Mouse (Mus musculus) thymus, postnatal 14 days (tissue): Measurements from ENCODE around the gene Ptrh1.

Experiments
- DNase-seq: peaks from one replicate; pipeline ENCODE4 v3.0.0; 2021

Gene Ptrh1

DNA sequence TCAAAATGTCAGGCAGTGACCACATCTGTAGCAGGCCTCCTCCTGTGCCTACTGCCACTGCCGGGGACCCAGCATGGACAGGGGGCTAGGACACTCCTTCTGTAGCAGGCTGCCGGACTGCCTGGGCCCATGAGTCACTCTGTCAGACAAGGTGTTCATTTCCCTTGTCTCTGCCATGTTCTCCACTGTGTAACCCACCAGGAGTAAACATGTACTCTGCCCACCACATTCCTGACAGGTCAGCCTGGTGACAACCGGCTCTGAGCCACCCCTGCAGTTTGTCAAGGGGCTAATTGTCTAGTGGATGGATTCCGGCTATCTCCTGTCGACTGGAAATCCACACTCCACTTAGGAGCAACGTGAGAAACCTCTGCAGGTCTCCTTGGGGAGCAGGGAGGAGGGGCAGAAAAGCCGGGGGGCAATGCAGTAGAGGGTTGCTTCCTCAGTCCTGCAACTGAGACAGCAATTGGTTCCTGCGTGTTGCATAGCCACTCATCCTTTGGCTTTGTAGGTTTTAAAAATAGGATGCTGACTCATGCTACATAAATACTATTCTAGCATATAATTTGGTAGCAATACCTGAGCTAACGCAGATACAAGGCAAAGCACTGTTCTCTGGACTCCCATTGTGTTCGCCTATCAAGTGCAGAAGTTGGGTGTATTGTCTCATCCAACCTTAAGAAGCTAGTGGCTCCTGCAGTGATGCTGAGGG is 22.8 kb downstream of the Ptrh1 start:
- no peak for DNase-seq

DNA sequence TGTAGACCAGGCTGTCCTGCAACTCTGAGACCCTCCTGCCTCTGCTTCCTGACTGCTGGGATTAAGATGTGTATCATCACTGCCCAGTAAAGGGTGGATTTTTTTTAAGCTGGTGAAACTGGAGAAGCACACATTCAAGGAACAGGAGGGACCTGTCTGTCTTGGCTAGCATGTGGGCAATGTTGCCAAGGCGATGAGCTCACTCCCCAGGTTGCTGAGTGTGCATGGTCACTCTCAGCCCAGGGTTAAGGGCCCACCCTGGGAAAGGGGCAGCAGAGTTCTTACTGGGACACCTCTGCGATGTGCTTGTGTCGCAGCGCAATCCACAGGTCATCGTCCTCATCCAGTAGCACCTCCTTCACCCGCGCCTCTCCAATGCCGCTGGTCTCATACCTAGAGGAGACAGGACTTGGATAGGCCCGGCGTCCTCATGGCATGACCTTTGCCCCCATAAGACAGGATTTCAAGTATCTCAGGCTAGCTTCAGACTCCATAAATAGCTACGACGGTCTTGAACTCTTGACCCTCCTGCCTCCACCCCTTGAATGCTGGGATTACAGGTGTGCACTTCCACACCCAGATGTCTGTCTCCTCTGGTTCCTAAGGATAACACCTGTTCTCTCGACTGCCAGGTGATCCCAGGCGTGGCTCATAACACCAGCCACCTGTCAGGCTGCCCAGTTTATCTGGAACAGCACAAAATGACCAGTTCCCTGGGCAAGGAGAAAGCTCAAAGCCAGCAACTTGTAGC is 33.4 kb downstream of the Ptrh1 start:
- no peak for DNase-seq

DNA sequence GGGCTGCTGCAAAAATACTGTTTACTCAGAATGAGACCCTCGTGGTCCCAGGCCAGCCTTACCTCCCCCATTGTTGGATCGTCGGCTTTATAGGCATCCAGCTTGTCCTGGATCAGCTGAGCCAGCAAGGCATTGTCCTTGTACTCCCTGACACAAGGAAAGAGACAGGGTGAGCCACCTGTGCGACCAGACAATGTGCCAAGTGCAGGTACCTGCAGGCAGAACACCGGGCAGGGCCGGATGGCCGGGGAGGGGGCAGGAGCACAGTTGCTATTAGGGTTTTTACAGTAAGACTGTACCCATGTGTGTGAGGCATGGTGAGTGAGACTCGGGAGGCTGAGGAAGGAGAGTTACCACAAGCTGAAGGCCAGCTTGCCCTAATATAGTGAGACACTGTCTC is 36.4 kb downstream of the Ptrh1 start:
- DNase-seq = no peak

DNA sequence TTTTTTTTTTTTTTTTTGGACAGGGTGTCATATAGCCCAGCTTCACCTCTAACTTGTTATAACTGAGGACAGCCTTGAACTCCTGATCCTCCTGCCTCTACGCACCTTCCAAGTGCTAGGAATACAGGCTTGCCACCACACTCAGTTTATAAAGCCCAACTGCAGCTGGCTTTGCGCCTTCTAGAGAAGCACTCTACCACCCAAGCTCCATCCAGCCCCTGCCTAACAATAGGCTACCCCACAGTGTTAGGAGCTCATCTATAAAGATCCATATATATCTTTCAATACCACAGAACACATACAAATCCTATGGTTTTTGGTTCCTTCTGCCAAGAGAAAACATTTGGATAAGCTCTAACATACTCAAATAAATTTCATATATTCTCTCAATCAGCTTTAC is 40.9 kb downstream of the Ptrh1 start:
- DNase-seq = no peak

DNA sequence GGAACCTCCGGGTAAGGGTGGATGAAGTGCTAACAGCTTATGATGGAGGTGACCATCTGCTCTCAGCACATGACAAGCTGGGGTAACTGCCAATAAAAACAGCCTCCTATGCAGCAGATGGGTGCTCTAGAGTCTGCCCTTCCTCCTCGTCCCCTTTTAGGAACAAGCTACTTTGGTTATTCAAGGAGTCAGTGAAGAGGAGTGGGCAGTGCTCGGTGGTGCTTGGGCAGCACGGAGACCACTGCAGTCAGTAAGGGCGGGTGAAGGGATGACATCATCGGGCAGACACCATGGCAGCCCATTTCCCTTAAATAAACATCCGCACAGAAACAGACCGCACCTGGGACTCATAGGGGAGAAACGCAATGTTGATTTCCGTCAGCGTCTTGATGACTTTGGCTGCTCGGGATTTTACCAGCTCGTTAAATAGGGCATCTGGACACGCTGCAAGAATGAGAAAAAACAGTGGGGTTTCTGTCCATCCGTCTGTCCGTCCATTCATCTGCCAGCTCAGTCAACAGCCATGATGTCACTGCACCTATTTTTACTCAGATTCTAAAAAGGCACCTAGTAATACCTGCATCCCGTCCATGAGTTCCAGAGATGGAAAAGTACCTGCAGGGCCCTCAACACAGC is 41.5 kb downstream of the Ptrh1 start:
- no peak for DNase-seq

DNA sequence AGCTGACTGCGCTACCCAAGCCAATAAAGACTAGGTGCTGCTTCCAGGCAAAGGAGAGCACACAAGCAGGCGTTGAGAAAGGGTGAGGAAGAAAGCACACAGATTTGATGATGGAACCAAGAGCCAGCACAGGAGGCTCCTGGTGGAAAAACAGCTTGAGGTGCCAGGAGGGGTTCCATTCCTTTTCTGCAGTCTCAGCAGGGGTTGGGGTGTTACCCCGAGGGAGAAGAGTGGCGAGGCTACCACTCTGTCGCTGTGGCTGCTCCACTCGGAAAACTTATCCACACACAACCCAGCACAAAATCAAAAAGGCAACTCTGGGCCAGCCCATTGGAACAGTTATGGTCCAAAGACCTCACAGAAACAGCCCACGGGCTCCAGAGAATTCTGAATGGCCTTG is 42.0 kb downstream of the Ptrh1 start:
- DNase-seq = no peak

DNA sequence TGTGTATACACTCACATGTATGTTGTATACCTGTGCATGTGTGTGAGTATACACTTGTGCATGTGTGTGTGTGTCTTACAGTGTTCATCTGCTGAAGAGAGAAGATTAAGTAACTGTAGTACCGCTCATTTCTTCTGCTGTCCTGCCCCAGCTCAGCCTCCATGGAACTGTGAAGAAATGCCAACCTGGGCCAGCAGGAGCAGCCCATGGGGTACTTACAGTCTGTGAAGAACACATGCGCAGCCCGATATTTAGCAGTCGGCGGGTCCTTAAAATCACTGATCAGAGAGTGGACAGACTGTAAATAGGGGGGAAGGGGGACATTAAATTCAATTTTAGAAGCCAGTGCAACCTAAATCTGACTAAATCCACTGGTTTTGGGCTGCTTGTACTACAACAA is 42.6 kb downstream of the Ptrh1 start:
- no peak for DNase-seq

DNA sequence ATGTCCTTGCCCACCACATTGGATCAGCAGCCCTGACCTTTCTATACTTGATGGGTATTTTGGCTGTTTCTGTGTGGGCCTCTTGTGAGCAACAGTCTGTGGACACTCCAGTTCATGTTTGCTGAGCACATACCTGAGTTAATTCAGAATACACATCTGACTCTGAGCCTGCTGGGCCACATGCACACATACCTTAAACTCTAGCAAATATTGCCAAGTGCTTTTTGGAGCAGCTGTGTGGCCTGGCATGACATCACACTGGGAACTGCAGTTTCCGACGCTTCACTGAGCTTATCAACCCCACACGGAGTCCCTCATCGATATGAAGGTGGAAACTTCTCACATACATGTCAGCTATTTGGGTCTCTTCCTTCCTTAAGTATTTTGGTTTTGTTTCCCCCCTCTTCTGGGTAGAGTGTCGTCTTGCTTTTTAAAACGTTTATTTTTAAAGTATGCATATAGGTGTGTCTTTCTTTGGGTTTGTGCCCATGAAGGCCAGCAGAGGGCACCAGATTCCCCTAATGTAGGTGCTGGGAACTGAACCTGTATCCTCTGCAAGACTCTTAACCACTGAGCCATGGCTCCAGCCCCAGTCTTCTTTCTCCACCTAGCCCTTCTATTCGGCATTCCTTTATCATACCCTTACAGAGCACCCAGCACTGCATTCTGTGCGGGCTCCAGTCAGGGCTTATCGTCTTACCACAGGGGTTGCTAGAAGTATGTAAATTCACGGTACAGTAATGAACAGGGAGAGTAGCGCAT is 45.6 kb downstream of the Ptrh1 start:
- peak; percentile 65 for DNase-seq

DNA sequence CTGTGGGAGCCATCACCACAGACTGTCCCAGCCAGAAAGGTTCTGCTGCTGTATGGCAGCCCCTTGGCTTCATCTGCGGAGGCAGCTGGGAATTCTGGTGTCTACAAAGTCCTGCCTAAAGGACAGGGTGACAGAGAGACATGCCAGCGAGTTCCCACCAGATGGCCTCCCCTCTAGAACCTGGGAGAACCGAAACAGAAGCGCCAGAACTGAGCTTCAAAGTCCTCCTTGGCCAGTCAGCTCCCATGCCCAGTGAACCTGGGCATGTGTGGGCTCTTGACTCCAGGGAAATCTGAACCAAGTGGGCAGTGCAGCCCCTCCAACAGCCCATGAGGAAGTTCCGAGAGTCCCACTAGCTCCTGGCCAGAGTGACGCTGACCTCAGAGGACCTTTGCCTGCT is 47.1 kb downstream of the Ptrh1 start:
- DNase-seq = no peak

DNA sequence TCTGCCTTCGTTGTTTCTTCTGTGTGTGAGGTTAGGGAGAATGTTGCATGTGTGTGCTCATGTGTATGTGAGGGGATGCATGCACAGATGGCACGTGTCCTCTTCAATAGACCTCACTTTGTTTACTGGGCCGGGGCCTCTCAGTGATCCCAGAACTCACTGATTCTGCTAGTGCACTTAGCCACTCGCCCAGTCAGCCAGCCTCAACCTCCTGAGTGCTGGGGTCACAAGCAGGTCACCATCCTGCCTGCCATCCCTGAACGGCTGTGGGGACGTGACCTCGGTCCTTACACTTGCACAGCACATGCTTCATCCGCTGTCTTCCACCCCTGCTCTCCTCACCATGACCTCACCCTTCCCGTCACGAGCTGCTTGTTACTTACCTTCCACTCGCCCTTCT is 47.6 kb downstream of the Ptrh1 start:
- DNase-seq = no peak

DNA sequence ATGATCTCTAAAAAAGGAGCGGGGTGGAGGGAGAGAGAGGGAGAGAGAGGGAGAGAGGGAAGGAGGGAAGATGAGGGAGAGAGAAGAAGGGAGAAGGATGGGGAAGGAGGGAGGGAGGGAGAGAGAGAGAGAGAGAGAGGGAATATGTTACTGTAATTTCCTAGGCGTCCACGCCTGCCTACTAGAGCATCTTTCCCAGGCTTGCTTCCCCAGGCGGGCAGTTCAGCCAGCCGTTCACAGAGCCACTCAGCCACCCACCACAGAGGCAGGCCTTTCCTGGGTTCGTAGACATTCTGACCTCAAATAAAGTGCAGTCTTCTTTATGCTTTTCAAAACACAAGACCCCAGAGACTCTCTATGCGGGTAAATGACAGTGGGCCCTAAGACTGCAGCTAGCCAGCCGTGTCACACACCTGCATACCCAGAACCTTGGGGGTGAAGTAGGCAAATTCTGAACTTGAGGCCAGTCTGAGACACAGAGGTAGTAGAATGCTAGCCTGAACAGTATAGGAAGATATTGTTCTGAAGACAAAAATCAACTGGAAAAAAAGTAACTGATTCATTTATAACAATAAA is 48.1 kb downstream of the Ptrh1 start:
- DNase-seq = no peak

DNA sequence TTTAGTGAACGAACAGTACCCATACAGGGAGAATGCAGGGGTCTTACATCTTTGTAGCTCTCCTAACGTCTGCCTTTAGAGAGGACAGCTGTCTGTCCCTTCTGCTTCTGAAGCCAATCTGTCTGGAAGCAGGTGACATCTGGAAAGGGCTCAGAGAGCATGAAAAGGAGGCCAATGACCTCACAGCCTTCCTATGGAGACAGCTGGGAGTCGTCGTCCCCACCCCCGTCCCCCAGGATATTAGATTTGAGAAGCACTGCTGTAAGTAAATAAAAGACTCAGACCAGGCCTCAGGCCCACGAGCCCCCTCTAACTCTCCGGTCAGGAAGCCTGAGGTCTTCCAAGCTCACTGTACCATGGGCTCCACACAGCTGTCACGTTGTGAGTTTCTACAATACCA is 48.6 kb downstream of the Ptrh1 start:
- DNase-seq = no peak

DNA sequence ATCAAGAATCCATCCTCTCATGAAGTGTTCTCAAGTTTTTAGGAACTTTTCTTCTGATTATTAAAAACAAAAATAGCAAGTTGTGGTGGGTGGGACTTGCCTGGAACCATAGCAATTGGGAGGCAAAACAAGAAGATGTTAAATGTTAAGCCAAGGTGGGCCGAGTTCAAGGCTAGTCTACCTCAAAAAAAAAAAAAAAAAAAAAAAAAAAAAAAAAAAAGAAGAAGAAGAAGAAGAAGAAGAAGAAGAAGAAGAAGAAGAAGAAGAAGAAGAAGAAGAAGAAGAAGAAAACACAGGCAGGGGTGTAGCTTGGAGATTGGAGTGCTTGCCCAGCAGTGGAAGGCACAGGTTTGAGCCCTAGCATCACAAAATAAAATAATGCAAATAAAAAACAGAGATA is 49.2 kb downstream of the Ptrh1 start:
- DNase-seq = no peak

DNA sequence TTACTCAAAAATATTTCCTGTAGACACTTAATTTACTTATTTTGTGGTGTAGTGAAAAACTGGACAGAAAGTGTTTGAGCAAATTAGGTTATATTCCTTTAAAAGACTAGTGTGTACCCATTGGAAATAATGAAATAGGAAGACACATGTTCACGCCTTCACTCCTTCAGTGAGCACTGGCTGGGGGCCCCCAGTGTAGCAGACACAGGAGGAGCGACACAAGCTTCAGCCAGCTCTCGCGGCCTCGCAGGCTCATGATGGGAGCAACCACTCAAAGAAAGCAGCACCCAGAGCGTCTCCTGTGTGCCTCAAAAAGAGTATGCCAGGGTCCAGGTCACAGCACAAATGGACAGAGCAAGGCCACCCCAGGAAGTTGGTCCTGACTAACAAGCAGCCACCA is 50.2 kb downstream of the Ptrh1 start:
- no peak for DNase-seq
